Mouse (Mus musculus) kidney, embryonic 15.5 days (tissue): ENCODE data around the gene Gm42906. TPM values are rescaled to one million over a fixed set of nuclear protein-coding genes. Genes with fewer than 3 reads are reported as not detected.

Experiments
- ATAC-seq: fragments of 200-750 bp; cut with Nextera tagmentation; replicated peaks from 2 replicates; pipeline ENCODE4 v1.8.0; 2017; ENCODE audit warnings: moderate TSS enrichment; ENCODE audit not compliant: low FRiP score
- H3K27ac ChIP-seq: fragments of 300-500 bp; sonication (generic); 2 replicates; pipeline ENCODE4 v1.5.1; 2015; ENCODE audit warnings: mild to moderate bottlenecking, inconsistent platforms
- H3K27me3 ChIP-seq: fragments of 300-500 bp; sonication (generic); 2 replicates; pipeline ENCODE4 v1.6.1; 2015; ENCODE audit warnings: inconsistent platforms
- H3K36me3 ChIP-seq: fragments of 300-500 bp; sonication (generic); 2 replicates; pipeline ENCODE4 v1.6.1; 2015; ENCODE audit warnings: inconsistent platforms
- H3K4me1 ChIP-seq: fragments of 300-500 bp; sonication (generic); 2 replicates; pipeline ENCODE4 v1.6.1; 2015; ENCODE audit warnings: inconsistent platforms
- H3K4me2 ChIP-seq: fragments of 300-500 bp; sonication (generic); 2 replicates; pipeline ENCODE4 v1.6.1; 2015; ENCODE audit warnings: moderate library complexity, mild to moderate bottlenecking, inconsistent platforms
- H3K4me3 ChIP-seq: fragments of 300-500 bp; sonication (generic); replicated peaks from 2 replicates; pipeline ENCODE4 v1.5.1; 2015; ENCODE audit warnings: mild to moderate bottlenecking, inconsistent platforms
- H3K9ac ChIP-seq: fragments of 300-500 bp; sonication (generic); 2 replicates; pipeline ENCODE4 v1.6.1; 2015; ENCODE audit warnings: mild to moderate bottlenecking, inconsistent platforms
- H3K9me3 ChIP-seq: fragments of 300-500 bp; sonication (generic); replicated peaks from 2 replicates; pipeline ENCODE4 v1.6.1; 2016; ENCODE audit warnings: inconsistent platforms
- WGBS: fragments of 180-500 bp; shearing (Covaris S2); methylation state at CpG from one replicate; pipeline ENCODE4 v1.1.7; 2015; ENCODE audit warnings: mixed read lengths; 5-methylcytosine and 5-hydroxymethylcytosine counted together
- polyA plus RNA-seq: library from polyadenylated mRNA; unstranded; fragments of >200 nt; fragmentation: Nextera tagmentation; extraction: Ambion mirVana; gene quantifications from 2 replicates; pipeline ENCODE4 v1.2.1, GENCODE M21; 2015

The Gm42906 gene
- polyA plus RNA-seq, 1 experiment from 2014 or later, result not detected

GRCm38 (mm10) chr5:151108291-151108897, 319.6 kb downstream of the Gm42906 start:
- WGBS, result 27% methylated on average over 19 of the region's 19 CpGs
- no peaks in the 10 kb centered on the region for H3K36me3 ChIP-seq
- H3K4me1 ChIP-seq, result peaks cover 38% of the 10 kb centered on the region
- H3K9me3 ChIP-seq, result no peaks in the 10 kb centered on the region
- H3K27ac ChIP-seq, result peak overlapping the region; percentile 85
- H3K9ac ChIP-seq, result 0 out of 2 replicates have a peak overlapping the region, but pooled peaks have one; percentile 23
- peak; percentile 67 for ATAC-seq
- peak overlapping the region; percentile 56 for H3K4me2 ChIP-seq
- H3K27me3 ChIP-seq, result no peaks in the 10 kb centered on the region
- peak overlapping the region; percentile 29 for H3K4me3 ChIP-seq

DNA sequence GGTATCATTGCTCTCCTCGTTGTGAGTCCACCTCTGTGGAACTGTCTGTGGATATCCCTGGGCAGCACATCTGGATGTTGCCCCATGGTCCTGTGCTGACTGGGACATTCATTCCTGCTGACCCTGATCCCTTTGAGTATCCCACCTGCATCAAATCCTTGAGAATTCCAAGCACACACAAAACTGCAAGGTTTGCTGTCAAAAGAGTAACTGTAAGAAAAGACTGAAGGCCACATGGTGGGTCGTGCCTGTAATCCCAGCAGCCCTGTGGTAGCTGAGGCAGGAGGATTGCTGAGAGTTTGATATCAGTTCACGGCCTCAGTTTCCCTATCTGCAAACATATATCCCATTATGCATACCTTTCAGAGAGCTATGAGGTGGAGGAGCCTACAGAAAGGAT, 321.1 kb downstream of the Gm42906 start:
- Histone ChIP-seq H3K9ac (no peak overlapping the region), H3K4me2 (no peak overlapping the region), H3K27ac (no peak overlapping the region), H3K9me3 (no peaks in the 10 kb centered on the region), H3K4me1 (peaks cover 40% of the 10 kb centered on the region), H3K36me3 (no peaks in the 10 kb centered on the region), H3K27me3 (no peaks in the 10 kb centered on the region), H3K4me3 (no peak overlapping the region)
- no peak for ATAC-seq
- 90% methylated on average over 3 of the region's 3 CpGs for WGBS

GRCm38 (mm10) chr5:151105054-151105971, 322.6 kb downstream of the Gm42906 start:
- H3K9me3 ChIP-seq, result no peaks in the 10 kb centered on the region
- H3K36me3 ChIP-seq, result no peaks in the 10 kb centered on the region
- WGBS, result 73% methylated on average over 10 of the region's 10 CpGs
- peaks cover 36% of the 10 kb centered on the region for H3K4me1 ChIP-seq
- ATAC-seq, result no peak
- no peak overlapping the region for H3K9ac ChIP-seq
- H3K27ac ChIP-seq, result 0 out of 2 replicates have a peak overlapping the region, but pooled peaks have one; percentile 38
- no peaks in the 10 kb centered on the region for H3K27me3 ChIP-seq
- no peak overlapping the region for H3K4me2 ChIP-seq
- no peak overlapping the region for H3K4me3 ChIP-seq

GRCm38 (mm10) chr5:151104354-151105053, 323.5 kb downstream of the Gm42906 start:
- H3K27ac ChIP-seq, result peak overlapping the region; percentile 38; the same call in 1 of the 2 replicates
- no peak overlapping the region for H3K4me2 ChIP-seq
- 52% methylated on average over 9 of the region's 9 CpGs for WGBS
- H3K36me3 ChIP-seq, result no peaks in the 10 kb centered on the region
- no peaks in the 10 kb centered on the region for H3K27me3 ChIP-seq
- no peak overlapping the region for H3K9ac ChIP-seq
- peak; percentile 69 for ATAC-seq
- peaks cover 31% of the 10 kb centered on the region for H3K4me1 ChIP-seq
- H3K4me3 ChIP-seq, result no peak overlapping the region
- H3K9me3 ChIP-seq, result no peaks in the 10 kb centered on the region

GRCm38 (mm10) chr5:151103284-151103683, 324.7 kb downstream of the Gm42906 start:
- Histone ChIP-seq H3K4me3 (no peak overlapping the region), H3K9ac (no peak overlapping the region), H3K27me3 (no peaks in the 10 kb centered on the region), H3K4me2 (no peak overlapping the region), H3K27ac (no peak overlapping the region), H3K4me1 (peaks cover 20% of the 10 kb centered on the region), H3K9me3 (no peaks in the 10 kb centered on the region), H3K36me3 (no peaks in the 10 kb centered on the region)
- 53% methylated on average over 4 of the region's 4 CpGs for WGBS
- ATAC-seq, result no peak

GRCm38 (mm10) chr5:151102262-151102661, 325.7 kb downstream of the Gm42906 start:
- Histone ChIP-seq H3K36me3 (no peaks in the 10 kb centered on the region), H3K4me1 (peaks cover 13% of the 10 kb centered on the region), H3K4me3 (no peak overlapping the region), H3K4me2 (no peak overlapping the region), H3K9me3 (no peaks in the 10 kb centered on the region), H3K9ac (no peak overlapping the region), H3K27ac (no peak overlapping the region), H3K27me3 (no peaks in the 10 kb centered on the region)
- no peak for ATAC-seq
- whole genome bisulfite sequencing, result 48% methylated on average over 2 of the region's 2 CpGs

DNA sequence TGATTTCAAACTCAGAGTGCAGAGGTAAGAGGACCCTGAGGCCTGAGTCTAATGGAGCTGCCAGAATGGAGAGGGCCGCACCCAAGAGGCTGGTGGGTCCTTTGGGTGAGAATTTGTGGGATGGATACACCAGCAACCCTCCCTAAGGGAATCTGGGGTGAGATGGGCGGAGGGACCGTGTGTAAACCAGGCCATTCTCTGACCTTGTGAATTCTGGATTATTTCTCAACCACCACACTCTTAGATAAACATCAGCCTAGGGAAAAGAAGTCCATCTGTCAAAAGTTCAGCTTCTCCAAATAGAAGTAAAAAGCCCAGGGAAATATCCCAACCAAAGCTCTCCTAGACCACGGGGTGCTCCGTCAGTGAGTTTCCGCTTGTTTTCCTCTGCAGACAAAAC, 332.0 kb downstream of the Gm42906 start:
- no peak for ATAC-seq
- Histone ChIP-seq H3K4me1 (0 out of 2 replicates have a peak, but pooled peaks cover 9% of the 10 kb centered on the region), H3K4me3 (no peak overlapping the region), H3K9ac (no peak overlapping the region), H3K4me2 (no peak overlapping the region), H3K9me3 (no peaks in the 10 kb centered on the region), H3K27me3 (no peaks in the 10 kb centered on the region), H3K36me3 (peaks cover 15% of the 10 kb centered on the region), H3K27ac (peak overlapping the region; percentile 45)
- WGBS, result 63% methylated on average over 6 of the region's 6 CpGs

- H3K27me3 ChIP-seq, result no peaks in the 10 kb centered on the region
- H3K9me3 ChIP-seq, result no peaks in the 10 kb centered on the region
- no peak overlapping the region for H3K4me3 ChIP-seq
- ATAC-seq, result no peak
- peaks cover 16% of the 10 kb centered on the region for H3K36me3 ChIP-seq
- H3K9ac ChIP-seq, result no peak overlapping the region
- H3K4me1 ChIP-seq, result 0 out of 2 replicates have a peak, but pooled peaks cover 9% of the 10 kb centered on the region
- H3K4me2 ChIP-seq, result no peak overlapping the region
- 69% methylated on average over 3 of the region's 3 CpGs for WGBS
- no peak overlapping the region for H3K27ac ChIP-seq
These were observed 334.9 kb downstream of the Gm42906 start for GRCm38 (mm10) chr5:151092886-151093665.

DNA sequence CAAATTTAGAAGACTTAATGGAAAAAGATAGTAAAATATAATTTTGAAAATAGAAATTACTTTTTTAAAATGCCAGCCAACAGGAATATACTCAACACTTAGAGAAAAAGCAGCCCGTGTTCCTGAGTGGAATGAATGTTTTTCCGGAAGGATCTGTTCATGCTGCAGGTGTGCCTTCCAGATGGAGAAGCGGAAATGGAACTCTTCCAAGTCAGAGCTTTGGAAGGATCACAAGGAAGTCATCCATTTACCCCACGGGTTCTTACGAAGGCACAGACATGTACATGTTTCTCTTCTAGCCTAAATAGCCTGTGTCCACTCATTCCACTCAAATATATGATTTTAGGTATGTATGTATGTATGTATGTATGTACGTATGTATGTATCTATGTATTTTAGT, 337.0 kb downstream of the Gm42906 start:
- Histone ChIP-seq H3K4me3 (no peak overlapping the region), H3K27ac (no peak overlapping the region), H3K27me3 (no peaks in the 10 kb centered on the region), H3K9ac (no peak overlapping the region), H3K4me1 (peaks cover 16% of the 10 kb centered on the region), H3K4me2 (no peak overlapping the region), H3K9me3 (no peaks in the 10 kb centered on the region), H3K36me3 (peaks cover 16% of the 10 kb centered on the region)
- 91% methylated on average over 6 of the region's 6 CpGs for WGBS
- ATAC-seq, result no peak

DNA sequence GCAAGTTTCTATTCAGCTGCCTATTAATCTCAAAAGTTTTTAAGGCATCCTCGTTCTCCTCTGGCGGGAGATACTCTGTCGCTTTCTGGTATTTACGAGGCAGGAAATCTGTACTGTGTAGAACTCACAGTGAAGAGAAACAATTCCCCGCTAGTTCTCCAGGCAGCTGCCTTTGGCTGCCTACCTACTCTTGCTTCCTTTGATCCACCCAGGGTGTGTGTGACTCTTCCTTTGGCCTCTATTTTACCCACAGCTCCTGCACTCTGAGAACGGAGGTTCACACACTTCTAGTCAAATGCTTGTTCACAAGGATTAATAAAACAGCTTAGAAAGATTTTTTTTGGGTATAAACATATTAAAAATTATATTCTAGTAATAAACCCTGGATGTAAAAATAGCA, 338.8 kb downstream of the Gm42906 start:
- no peak overlapping the region for H3K9ac ChIP-seq
- no peak overlapping the region for H3K4me2 ChIP-seq
- 46% methylated on average over 6 of the region's 6 CpGs for WGBS
- H3K36me3 ChIP-seq, result peaks cover 11% of the 10 kb centered on the region
- no peak for ATAC-seq
- H3K9me3 ChIP-seq, result no peaks in the 10 kb centered on the region
- no peak overlapping the region for H3K27ac ChIP-seq
- H3K4me1 ChIP-seq, result peaks cover 14% of the 10 kb centered on the region
- no peak overlapping the region for H3K4me3 ChIP-seq
- H3K27me3 ChIP-seq, result no peaks in the 10 kb centered on the region

DNA sequence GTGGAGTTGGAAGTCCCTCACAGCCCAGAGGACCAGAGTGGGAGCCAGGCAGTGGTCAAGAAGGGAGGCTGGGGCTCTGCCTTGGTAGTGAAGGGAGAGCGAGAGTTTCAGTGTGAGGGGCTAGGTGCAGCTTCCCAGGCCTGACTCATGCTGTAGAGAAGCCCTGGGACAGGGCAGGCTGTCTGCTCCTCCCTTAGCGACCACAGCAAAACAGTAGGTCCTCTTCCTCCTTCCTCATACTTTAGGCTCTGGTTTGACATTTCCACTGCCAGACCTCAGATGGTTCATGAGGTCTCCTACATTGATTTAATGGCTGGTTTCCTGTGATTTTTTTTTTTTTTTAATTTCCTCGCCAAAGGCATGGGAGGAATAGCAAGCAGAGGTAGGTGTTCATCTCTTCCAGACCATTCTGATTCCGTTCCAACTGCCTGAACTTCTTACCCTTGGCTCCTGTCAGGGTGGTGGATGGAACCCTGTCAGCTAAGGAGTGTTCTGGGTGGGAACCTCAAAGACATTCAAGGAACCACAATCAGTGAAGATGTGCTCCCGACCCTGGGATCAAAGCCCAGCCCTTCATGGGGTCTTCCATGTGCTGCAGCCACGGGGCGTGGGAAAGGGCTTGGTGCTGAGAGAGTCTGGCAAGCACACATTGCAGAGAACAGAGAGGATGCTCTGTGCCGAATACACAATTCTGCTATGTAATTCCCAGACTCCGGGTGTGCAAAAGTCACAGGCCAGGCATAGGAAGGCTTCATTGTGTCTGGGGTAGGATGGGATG, 341.3 kb downstream of the Gm42906 start:
- Histone ChIP-seq H3K36me3 (0 out of 2 replicates have a peak, but pooled peaks cover 3% of the 10 kb centered on the region), H3K9ac (no peak overlapping the region), H3K4me3 (no peak overlapping the region), H3K4me1 (peaks cover 14% of the 10 kb centered on the region), H3K27me3 (no peaks in the 10 kb centered on the region), H3K9me3 (no peaks in the 10 kb centered on the region), H3K27ac (0 out of 2 replicates have a peak overlapping the region, but pooled peaks have one; percentile 23), H3K4me2 (no peak overlapping the region)
- ATAC-seq, result 0 out of 2 replicates have a peak, but pooled peaks have one; percentile 40
- 56% methylated on average over 9 of the region's 9 CpGs for WGBS
